Mouse (Mus musculus) lung, embryonic 16.5 days (tissue): ENCODE measurements around the gene Tead1. TPM values are rescaled to one million over a fixed set of nuclear protein-coding genes. Genes with fewer than 3 reads are reported as not detected.

Experiments used
- ATAC-seq: fragments of 200-750 bp; cut with Nextera tagmentation; 2 replicates; pipeline ENCODE4 v1.8.0; 2017; ENCODE audit warnings: low read depth, mild to moderate bottlenecking, moderate library complexity
- H3K27ac ChIP-seq: fragments of 300-500 bp; sonication (generic); 2 replicates; pipeline ENCODE4 v1.5.1; 2014; ENCODE audit warnings: mild to moderate bottlenecking, control low read depth, low read length
- H3K27me3 ChIP-seq: fragments of 300-500 bp; sonication (generic); 2 replicates; pipeline ENCODE4 v1.6.1; 2014; ENCODE audit warnings: low read depth, low read length, mixed read lengths; ENCODE audit not compliant: control insufficient read depth, insufficient read depth
- H3K36me3 ChIP-seq: fragments of 300-500 bp; sonication (generic); 2 replicates; pipeline ENCODE4 v1.6.1; 2014; ENCODE audit warnings: low read length; ENCODE audit not compliant: control insufficient read depth, insufficient read depth
- H3K4me1 ChIP-seq: fragments of 300-500 bp; sonication (generic); replicated peaks from 2 replicates; pipeline ENCODE4 v1.6.1; 2014; ENCODE audit warnings: low read length, mixed read lengths; ENCODE audit not compliant: control insufficient read depth, insufficient read depth
- H3K4me2 ChIP-seq: fragments of 300-500 bp; sonication (generic); 2 replicates; pipeline ENCODE4 v1.6.1; 2014; ENCODE audit warnings: low read depth, low read length, control low read depth
- H3K4me3 ChIP-seq: fragments of 300-500 bp; sonication (generic); 2 replicates; pipeline ENCODE4 v1.5.1; 2014; ENCODE audit warnings: mild to moderate bottlenecking, low read length, control low read depth
- H3K9ac ChIP-seq: fragments of 300-500 bp; sonication (generic); 2 replicates; pipeline ENCODE4 v1.6.1; 2014; ENCODE audit warnings: low read length, control low read depth
- H3K9me3 ChIP-seq: fragments of 300-500 bp; sonication (generic); 2 replicates; pipeline ENCODE4 v1.6.1; 2016; ENCODE audit warnings: low read length; ENCODE audit not compliant: control insufficient read depth
- WGBS: fragments of 180-500 bp; shearing (Covaris S2); extraction: QIAGEN DNeasy Blood & Tissue Kit; methylation state at CpG from one replicate; pipeline ENCODE4 v1.1.7; 2014; 5-methylcytosine and 5-hydroxymethylcytosine counted together
- polyA plus RNA-seq: library from polyadenylated mRNA; unstranded; fragments of >200 nt; fragmentation: Nextera tagmentation; extraction: Ambion mirVana; gene quantifications from 2 replicates; pipeline ENCODE4 v1.2.1, GENCODE M21; 2015

The Tead1 gene
- polyA plus RNA-seq, 1 experiment from 2014 or later, result 20.1 TPM

DNA sequence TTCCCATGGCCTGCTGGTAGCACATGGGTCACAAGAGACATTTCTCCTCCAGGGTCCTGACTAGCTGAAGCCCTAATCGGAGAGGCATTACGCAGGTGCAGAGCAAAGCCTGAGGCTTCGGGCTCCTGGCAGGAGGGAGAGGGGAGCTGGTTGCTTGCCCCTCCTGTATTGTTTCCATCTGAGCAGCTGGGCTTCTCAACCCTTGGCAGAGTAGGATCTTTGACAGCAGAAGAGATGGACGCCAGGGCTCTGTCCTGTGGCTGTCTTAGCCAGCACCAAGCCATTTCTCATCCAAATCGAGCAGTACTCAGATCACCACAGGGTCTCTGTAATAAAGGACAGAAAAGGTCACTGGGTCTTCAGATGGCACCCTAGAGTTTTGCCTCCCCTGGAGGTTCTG lies 97.6 kb downstream of the Tead1 start:
- 79% methylated on average over 5 of the region's 5 CpGs for WGBS
- H3K27me3 ChIP-seq, result no peaks in the 10 kb centered on the region
- H3K9me3 ChIP-seq, result no peaks in the 10 kb centered on the region
- ATAC-seq, result no peak
- H3K4me3 ChIP-seq, result no peak overlapping the region
- no peak overlapping the region for H3K4me2 ChIP-seq
- peaks cover 33% of the 10 kb centered on the region for H3K4me1 ChIP-seq
- H3K27ac ChIP-seq, result no peak overlapping the region
- no peaks in the 10 kb centered on the region for H3K36me3 ChIP-seq
- H3K9ac ChIP-seq, result no peak overlapping the region

DNA sequence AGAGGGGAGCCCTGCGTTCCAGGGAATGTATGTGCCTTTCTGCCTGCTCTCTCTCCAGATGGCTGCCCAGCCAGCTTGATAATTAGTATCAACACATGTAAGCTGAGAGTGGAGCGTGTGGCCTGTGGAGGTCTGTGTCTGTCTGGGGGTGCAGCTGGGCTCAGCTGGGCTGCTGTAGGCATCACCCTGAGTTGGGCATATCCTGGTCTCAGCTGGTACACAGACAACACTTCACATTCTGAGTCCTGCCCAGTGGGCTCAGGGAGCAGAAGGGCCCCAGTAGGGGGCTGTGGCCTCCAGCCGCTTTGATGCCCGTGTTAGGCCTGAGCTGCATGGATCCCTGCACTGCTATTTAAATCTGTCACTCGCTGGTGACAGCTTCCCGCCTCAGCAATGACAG lies 100.5 kb downstream of the Tead1 start:
- no peak overlapping the region for H3K27ac ChIP-seq
- peaks cover 4% of the 10 kb centered on the region; the same call in 1 of the 2 replicates for H3K36me3 ChIP-seq
- H3K4me3 ChIP-seq, result no peak overlapping the region
- peaks cover 18% of the 10 kb centered on the region for H3K4me1 ChIP-seq
- no peak overlapping the region for H3K4me2 ChIP-seq
- no peaks in the 10 kb centered on the region for H3K27me3 ChIP-seq
- whole genome bisulfite sequencing, result 43% methylated on average over 6 of the region's 6 CpGs
- H3K9ac ChIP-seq, result no peak overlapping the region
- H3K9me3 ChIP-seq, result no peaks in the 10 kb centered on the region
- no peak for ATAC-seq

DNA sequence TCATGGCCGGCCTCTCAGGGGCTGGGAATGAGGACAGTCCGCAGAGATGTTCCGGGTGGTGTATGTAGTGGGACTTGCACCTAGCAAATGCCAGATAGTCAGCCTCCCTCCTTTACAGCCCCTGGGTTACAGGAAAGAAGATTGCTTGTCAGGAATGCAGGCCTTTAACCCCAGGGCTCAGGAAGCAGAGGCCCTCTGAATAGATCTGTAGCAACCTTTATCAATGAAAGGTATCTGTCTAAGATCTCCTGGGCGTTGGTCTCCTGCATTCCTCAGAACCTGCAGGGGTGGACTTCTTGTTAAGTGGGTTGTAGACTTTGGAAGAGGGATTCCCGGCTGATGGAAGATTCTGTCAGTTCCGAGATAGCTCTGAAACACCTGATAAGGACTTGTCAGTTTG lies 101.8 kb downstream of the Tead1 start:
- Histone ChIP-seq H3K4me1 (peaks cover 21% of the 10 kb centered on the region), H3K9me3 (no peaks in the 10 kb centered on the region), H3K4me3 (no peak overlapping the region), H3K9ac (no peak overlapping the region), H3K36me3 (peaks cover 4% of the 10 kb centered on the region; the same call in 1 of the 2 replicates), H3K27ac (no peak overlapping the region), H3K4me2 (no peak overlapping the region), H3K27me3 (no peaks in the 10 kb centered on the region)
- ATAC-seq, result no peak
- 57% methylated on average over 6 of the region's 6 CpGs for WGBS

DNA sequence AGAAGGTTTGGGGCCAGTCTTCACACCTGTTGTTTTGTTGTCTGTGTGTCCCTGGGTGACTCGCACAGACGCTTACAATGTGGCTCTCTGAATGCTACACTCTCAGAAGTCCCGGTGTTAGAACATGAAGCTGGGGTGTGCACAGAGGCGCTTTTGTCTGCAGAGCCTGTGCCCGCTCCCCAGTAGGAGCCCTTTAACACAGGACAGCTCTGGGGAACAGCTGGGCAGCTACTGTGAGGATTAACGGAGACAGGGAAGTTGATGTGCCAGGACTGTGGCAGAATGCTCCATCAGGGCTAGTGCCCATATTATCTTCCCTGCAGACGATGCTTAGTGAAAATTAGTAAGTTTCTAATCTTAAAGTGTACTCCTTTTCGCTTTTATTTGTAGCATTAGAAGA lies 102.9 kb downstream of the Tead1 start:
- H3K9ac ChIP-seq, result no peak overlapping the region
- no peaks in the 10 kb centered on the region for H3K9me3 ChIP-seq
- peaks cover 32% of the 10 kb centered on the region for H3K4me1 ChIP-seq
- peaks cover 4% of the 10 kb centered on the region; the same call in 1 of the 2 replicates for H3K36me3 ChIP-seq
- no peak overlapping the region for H3K4me3 ChIP-seq
- H3K27me3 ChIP-seq, result no peaks in the 10 kb centered on the region
- no peak overlapping the region for H3K27ac ChIP-seq
- no peak for ATAC-seq
- WGBS, result 85% methylated on average over 8 of the region's 8 CpGs
- no peak overlapping the region for H3K4me2 ChIP-seq

GRCm38 (mm10) chr7:112784278-112784677 lies 105.2 kb downstream of the Tead1 start:
- Histone ChIP-seq H3K27me3 (no peaks in the 10 kb centered on the region), H3K27ac (no peak overlapping the region), H3K4me3 (no peak overlapping the region), H3K4me1 (peaks cover 54% of the 10 kb centered on the region), H3K9me3 (no peaks in the 10 kb centered on the region), H3K4me2 (no peak overlapping the region), H3K9ac (no peak overlapping the region), H3K36me3 (peaks cover 4% of the 10 kb centered on the region; the same call in 1 of the 2 replicates)
- ATAC-seq, result no peak
- 92% methylated on average over 3 of the region's 3 CpGs for WGBS

- ATAC-seq, result no peak
- Histone ChIP-seq H3K27me3 (no peaks in the 10 kb centered on the region), H3K4me2 (no peak overlapping the region), H3K9me3 (no peaks in the 10 kb centered on the region), H3K27ac (no peak overlapping the region), H3K4me3 (no peak overlapping the region), H3K9ac (no peak overlapping the region), H3K36me3 (peaks cover 4% of the 10 kb centered on the region; the same call in 1 of the 2 replicates), H3K4me1 (peaks cover 55% of the 10 kb centered on the region)
- 75% methylated on average over 7 of the region's 7 CpGs for WGBS
Observed at GRCm38 (mm10) chr7:112785271-112785670, 106.2 kb downstream of the Tead1 start.

DNA sequence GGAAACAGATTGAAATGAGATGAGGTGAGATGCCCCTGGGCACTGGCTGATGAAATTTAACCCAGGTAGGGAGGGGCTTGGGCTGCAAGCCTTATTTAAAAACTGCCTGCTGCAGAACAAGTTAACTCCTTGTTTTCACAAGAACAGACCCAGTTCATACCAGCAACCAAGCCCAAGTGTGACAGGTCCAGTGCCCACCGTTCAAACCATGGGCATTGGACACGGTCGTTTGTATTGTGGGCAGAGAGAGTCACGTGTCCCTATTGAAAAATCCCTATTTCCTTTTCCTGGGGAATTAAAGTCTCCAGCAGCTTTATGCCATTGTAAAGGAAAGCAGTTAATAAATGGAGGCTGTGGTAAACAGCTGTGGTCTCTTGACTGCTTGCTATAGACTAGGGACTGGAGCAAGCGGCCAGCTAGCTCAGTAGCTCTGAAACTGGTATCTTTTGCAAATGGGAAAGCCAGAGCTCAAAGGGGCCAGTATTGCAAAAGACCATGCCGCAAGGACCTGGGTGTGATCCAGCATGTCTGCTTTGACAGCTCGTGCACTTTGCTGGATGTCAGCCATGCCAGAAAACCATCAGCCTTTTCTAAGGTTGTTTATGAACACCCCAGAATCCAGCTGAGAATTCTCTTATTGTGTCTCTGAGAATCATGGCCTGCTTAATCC lies 107.6 kb downstream of the Tead1 start:
- Histone ChIP-seq H3K4me2 (0 out of 2 replicates have a peak overlapping the region, but pooled peaks have one; percentile 12), H3K9ac (no peak overlapping the region)

GRCm38 (mm10) chr7:112787281-112787680 lies 108.2 kb downstream of the Tead1 start:
- Histone ChIP-seq H3K9me3 (no peaks in the 10 kb centered on the region), H3K4me2 (0 out of 2 replicates have a peak overlapping the region, but pooled peaks have one; percentile 12), H3K9ac (no peak overlapping the region), H3K27me3 (no peaks in the 10 kb centered on the region), H3K27ac (peak overlapping the region; percentile 86), H3K4me3 (no peak overlapping the region), H3K4me1 (peaks cover 55% of the 10 kb centered on the region), H3K36me3 (peaks cover 4% of the 10 kb centered on the region; the same call in 1 of the 2 replicates)
- 35% methylated on average over 7 of the region's 7 CpGs for WGBS
- peak; percentile 53 for ATAC-seq

More for the DNA sequence above, 107.6 kb downstream of the Tead1 start:
- Histone ChIP-seq H3K27me3 (no peaks in the 10 kb centered on the region), H3K4me1 (peaks cover 55% of the 10 kb centered on the region), H3K27ac (peak overlapping the region; percentile 86), H3K4me3 (no peak overlapping the region), H3K9me3 (no peaks in the 10 kb centered on the region), H3K36me3 (peaks cover 4% of the 10 kb centered on the region; the same call in 1 of the 2 replicates)
- 29% methylated on average over 7 of the region's 7 CpGs for WGBS
- peak; percentile 85 for ATAC-seq

DNA sequence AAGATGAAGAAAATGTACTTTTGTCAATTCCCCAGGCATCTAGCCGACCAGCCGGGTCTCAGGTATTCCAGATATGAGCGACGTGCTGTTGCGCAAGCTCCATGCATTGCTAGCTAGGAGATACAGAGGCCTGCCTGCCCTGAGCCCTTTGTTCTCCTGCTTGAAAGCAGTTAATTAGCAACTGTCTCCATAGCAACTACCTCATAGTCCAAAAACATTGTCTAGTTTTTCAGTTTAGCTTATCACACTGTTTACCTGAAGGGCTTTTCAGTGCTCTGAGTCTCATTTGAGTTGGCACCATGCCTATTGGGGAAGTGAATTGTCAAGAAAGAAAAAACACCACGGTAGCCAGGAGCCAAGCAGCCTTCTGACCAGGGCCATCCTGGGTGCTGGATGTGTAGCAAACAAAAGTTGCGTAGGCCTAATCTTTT lies 109.2 kb downstream of the Tead1 start:
- peak overlapping the region; percentile 86 for H3K27ac ChIP-seq
- no peaks in the 10 kb centered on the region for H3K27me3 ChIP-seq
- 0 out of 2 replicates have a peak overlapping the region, but pooled peaks have one; percentile 16 for H3K4me2 ChIP-seq
- WGBS, result 34% methylated on average over 7 of the region's 7 CpGs
- ATAC-seq, result peak; percentile 84
- H3K9ac ChIP-seq, result no peak overlapping the region
- H3K36me3 ChIP-seq, result peaks cover 4% of the 10 kb centered on the region; the same call in 1 of the 2 replicates
- H3K9me3 ChIP-seq, result no peaks in the 10 kb centered on the region
- H3K4me1 ChIP-seq, result peaks cover 58% of the 10 kb centered on the region
- no peak overlapping the region for H3K4me3 ChIP-seq
